Mouse (Mus musculus) large intestine, adult 2 months (tissue): ENCODE measurements around the gene Crygs. TPM values are rescaled to one million over a fixed set of nuclear protein-coding genes. Genes with fewer than 3 reads are reported as not detected.
"Not testable (repeated sequence)": the region's sequence is repeated elsewhere in the genome, so short reads cannot be mapped to it uniquely, and the experiment has no call there.

Source experiments
- DNase-seq: peaks from one replicate; pipeline ENCODE4 v3.0.0-alpha.2; 2012; ENCODE audit warnings: low read depth, low spot score
- WGBS: fragments of 180-500 bp; shearing (Covaris S2); methylation state at CpG from one replicate; pipeline ENCODE4 v1.1.7; 2018; 5-methylcytosine and 5-hydroxymethylcytosine counted together
- polyA plus RNA-seq: library from polyadenylated mRNA; depleted of rRNA; stranded (reverse); fragments of >200 nt; gene quantifications from 2 replicates; pipeline ENCODE4 v1.2.3, GENCODE M21; 2012; rRNA removed

Crygs gene
- polyA plus RNA-seq, 1 experiment, result not detected

- WGBS, result 90% methylated on average over 3 of the region's 3 CpGs
- no peak for DNase-seq
Measured at GRCm38 (mm10) chr16:22795497-22795896, 15.9 kb downstream of the Crygs start.

DNA sequence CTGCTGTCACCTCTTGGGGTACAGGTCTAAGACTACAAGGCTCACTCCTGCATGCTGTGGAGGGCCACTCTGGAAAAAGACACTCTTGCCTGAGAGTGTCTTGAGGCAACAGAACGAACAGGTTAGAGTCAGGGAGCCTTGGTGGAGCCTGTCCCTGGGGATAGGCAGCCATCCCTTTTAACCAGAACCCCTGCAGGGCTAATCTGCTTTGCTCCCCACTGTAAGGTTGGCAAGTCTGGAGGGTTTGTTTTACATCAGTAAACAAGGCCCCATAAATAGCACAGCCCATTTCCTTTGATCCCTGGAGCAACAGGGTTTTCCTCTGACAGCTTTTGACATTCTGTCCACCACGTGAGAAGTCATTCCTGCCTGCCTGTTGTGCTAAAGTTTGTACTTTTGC, 20.1 kb downstream of the Crygs start:
- 40% methylated on average over 2 of the region's 2 CpGs for WGBS

DNA sequence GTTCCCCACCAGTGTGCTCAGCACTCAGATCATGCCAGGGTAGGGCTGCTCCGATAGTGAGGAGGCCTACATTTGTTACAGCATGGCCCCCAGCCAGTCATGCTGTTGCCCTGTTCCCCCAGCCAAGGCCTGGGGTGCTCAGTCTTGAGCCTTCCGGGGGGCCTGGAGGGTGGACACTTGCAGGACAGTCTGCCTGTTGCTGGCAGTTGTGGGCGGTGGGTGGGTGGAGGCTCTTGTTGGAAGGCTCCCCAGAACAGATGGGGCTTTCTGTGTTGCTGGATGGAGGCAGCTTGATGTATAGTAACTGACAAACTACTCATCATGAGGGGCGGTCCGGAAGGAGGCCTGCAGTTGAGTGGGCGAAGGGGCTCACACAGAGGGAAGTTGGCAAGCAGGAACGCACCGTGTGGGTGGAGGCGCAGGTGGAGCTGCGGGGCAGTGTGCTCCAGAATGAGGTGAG, 21.4 kb downstream of the Crygs start:
- WGBS, result 57% methylated on average over 10 of the region's 10 CpGs

More for the DNA sequence above, 20.1 kb downstream of the Crygs start:
- no peak for DNase-seq

DNA sequence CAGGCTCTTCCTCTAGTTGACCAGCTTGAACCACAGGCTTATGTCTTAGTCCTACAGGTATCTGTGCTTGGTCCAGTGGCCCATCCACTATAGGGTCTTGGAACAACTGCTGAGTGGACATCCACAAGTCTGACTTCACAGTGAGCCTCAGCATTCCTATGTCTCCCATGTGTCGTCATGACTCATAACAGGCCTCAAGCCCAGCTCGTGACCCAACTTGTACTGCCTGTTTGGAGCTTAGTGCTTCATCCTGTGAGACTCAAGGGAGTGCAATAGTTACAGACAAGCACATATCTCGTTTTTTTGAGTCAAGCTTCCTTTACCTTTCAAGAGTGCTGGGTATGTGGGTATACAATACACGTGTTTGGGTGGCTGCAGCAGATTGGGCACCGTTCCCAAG, 28.7 kb downstream of the Crygs start:
- no peak for DNase-seq
- WGBS, result 74% methylated on average over 5 of the region's 5 CpGs

More for the DNA sequence above, 21.4 kb downstream of the Crygs start:
- DNase-seq, result no peak

GRCm38 (mm10) chr16:22779228-22779835, 32.0 kb downstream of the Crygs start:
- DNase-seq, result no peak
- 85% methylated on average over 3 of the region's 3 CpGs for WGBS

GRCm38 (mm10) chr16:22778296-22778695, 33.1 kb downstream of the Crygs start:
- WGBS, result 91% methylated on average over 12 of the region's 12 CpGs
- DNase-seq, result not testable (repeated sequence)

DNA sequence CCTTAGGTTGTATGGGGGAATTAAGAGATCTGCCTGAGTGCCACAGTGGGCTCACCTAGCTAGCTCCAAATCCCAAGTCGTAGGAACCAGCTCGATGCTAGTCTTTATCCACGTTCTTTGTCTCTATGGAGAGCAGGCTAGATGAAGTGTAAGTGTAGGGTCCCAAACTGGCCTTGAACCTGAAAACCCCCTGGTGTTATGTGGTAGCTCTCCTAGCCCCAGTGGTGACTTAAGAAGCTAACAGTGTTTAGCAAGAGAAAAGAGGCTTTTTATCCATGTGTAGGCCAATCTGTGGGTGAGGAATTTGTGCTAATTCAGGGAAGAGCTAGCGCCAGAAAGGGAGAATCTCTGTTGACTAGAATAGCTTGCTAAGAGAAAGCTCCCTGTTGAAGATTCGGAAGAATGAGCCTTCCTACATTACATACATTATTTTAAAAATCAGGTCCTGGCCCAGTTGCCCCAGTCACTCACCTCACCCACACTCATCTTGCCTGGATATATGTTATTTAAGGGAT, 35.8 kb downstream of the Crygs start:
- DNase-seq, result no peak
- WGBS, result 89% methylated on average over 5 of the region's 5 CpGs

DNA sequence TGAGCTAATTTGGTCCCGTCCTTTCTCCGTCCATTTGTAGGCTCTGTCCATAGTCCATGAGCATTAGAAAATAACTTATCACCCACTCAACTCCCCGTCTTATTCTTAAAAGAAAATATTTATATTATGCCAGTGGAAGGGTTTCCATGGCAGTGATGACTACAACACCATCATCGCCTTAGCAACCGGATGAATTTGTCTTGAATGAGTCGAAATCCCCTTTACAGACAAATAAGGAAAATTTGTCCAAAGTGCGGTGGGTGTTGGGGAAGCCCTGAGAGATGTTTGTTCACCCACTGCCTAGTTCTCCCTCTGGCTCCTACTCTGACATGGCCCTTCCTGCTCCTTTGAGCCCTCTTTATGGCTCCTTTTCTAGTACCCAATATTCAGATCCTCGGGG, 42.7 kb downstream of the Crygs start:
- no peak for DNase-seq
- WGBS, result 82% methylated on average over 8 of the region's 8 CpGs

GRCm38 (mm10) chr16:22767405-22767804, 44.0 kb downstream of the Crygs start:
- 89% methylated on average over 3 of the region's 3 CpGs for WGBS
- DNase-seq, result no peak

- DNase-seq, result no peak
- 85% methylated on average over 16 of the region's 16 CpGs for WGBS
Measured at GRCm38 (mm10) chr16:22766738-22767211, 44.6 kb downstream of the Crygs start.

GRCm38 (mm10) chr16:22765531-22765930, 45.8 kb downstream of the Crygs start:
- 87% methylated on average over 7 of the region's 7 CpGs for WGBS
- no peak for DNase-seq

Other genes with a start within 250 kb of the Crygs start
- 0.31 and 0.71 TPM in 2 replicates for gene Dgkg, start 154.4 kb downstream of the Crygs start, polyA plus RNA-seq
- gene Tbccd1, start 46.1 kb upstream of the Crygs start, polyA plus RNA-seq, result 13.9 and 16.2 TPM in 2 replicates
- gene Dnajb11, start 46.3 kb upstream of the Crygs start, polyA plus RNA-seq, result 30.0 and 30.4 TPM in 2 replicates
- gene Ahsg, start 79.7 kb upstream of the Crygs start, polyA plus RNA-seq, result 0.21 and 0.56 TPM in 2 replicates
- gene Fetub, start 106.8 kb upstream of the Crygs start, polyA plus RNA-seq, result 0.21 and 0.27 TPM in 2 replicates
- gene Hrg, start 139.5 kb upstream of the Crygs start, polyA plus RNA-seq, result 0.05 and 0.24 TPM in 2 replicates
- gene Kng2, start 217.9 kb upstream of the Crygs start, polyA plus RNA-seq, result 0.05 TPM in 1 of 2 replicates, not detected in the other
- not detected in 2 replicates for gene Kng1, start 246.3 kb upstream of the Crygs start, polyA plus RNA-seq